Mouse (Mus musculus) adrenal gland, postnatal 36 days (tissue): Measurements from ENCODE around the gene Map10. TPM values are rescaled to one million over a fixed set of nuclear protein-coding genes. Genes with fewer than 3 reads are reported as not detected.

ENCODE experiments used
- DNase-seq, 2 experiments: peaks; one replicate each; pipeline ENCODE4 v3.0.0; 2021; ENCODE audit warnings: mixed read lengths in 1 of 2
- long read RNA-seq, 2 experiments: library from polyadenylated mRNA; stranded (forward); transcript quantifications; one replicate each; pipeline ENCODE4 v2.0.0; 2021; ENCODE audit warnings: borderline sequencing depth in 2 of 2
- total RNA-seq, 2 experiments: library from RNA; stranded (reverse); gene quantifications; 2 replicates each; pipeline ENCODE4 v1.2.3; 2021

Map10 gene
- total RNA-seq, result 1 to 10 TPM; 3.3 to 4.2 TPM
- long read RNA-seq, experiment 1, partial matches to known transcripts, result 0 of 2 reads
- long read RNA-seq, experiment 1, other reads (novel, unspliced or antisense), result 0 of 2 reads
- long read RNA-seq, experiment 2, partial matches to known transcripts, result 0 of 1 reads
- long read RNA-seq, experiment 2, other reads (novel, unspliced or antisense), result 0 of 1 reads

DNA sequence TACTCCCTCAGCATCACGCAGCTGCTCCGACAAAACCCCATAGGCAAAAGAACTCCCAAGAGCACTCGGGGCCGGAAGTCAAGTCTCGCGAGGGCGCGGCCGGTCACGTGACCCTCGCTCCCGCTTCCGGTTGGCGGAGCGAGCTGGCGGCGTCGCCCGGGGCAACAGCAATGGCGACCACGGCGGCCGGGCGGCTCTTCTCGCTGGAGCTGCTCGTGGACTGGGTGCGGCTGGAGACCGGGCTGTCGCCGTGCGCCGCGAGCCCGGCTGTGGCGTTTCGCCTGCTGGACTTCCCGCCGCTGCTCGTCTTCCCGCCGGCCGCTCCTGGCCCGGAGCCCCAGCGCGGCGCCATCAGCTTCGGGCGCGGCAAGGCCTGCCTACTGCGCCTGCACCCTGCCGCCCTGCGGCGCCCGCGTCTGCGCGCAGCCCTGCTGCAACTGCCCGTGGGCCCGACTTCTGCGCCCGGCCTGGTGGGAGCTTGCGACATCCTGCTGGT, at the start of gene Map10:
Gene Map10, plus strand, starts transcription at position 119 of the 496 bp plus-strand sequence.
- DNase-seq, result peak; percentile 82 to 90

DNA sequence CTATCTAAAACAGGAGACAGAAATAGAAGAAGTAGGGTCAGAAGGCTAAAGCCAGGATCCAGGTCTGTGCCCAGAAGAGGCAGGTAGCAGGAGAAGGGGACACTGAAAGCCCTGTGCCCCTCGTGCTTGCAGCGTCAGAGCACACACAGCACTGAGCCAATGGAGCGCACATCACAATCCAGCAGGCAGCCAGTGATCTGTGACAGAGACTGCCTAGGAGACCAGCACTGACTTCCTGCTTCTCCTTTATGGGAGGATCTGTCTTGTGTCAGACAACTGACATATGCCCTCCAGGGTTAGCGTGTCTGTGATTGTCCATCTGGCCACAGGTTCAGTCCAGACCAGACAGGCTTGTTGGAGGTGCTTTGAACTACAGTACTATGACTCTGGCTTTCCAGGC, 49.3 kb upstream of the Map10 start:
- no peak for DNase-seq

DNA sequence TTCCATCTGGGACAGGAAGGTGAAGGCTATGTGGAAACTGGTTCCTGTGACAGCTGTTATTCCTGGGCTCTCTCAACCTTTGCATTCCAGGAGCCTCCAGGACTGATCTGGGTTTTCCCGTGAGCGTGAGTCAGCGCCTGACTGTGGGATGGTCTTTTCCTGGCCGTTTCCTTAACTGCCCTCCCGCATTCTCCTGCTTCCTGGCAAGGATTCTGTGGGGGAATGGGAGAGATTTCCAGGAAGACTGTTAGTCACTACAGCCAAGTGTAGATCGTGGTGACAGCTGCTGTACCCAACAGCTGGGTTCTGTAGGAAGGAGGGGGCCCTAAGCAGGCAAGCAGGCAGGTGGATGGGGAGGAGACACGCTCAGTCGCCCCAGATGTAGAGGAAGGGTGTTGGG, 45.3 kb upstream of the Map10 start:
- no peak for DNase-seq

DNA sequence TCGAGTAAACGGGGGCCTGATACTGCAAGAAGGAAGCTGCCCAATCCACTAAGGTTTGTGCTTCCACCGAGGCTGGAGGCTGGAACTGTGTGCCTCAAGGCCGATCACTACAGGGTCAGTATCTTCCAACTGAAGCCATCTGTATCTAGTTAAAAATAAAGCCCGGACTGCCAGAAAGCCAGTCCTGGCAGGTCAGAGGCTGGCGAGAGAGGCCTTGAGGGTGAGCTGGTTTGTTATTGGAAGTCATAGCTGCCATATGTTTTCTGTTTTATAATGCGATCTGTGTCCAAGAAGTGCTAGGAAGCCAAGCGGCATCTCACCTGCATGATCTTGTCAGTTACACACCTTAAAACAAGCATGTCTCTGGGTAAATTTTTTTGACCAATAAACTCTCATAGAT, 43.2 kb upstream of the Map10 start:
- DNase-seq, result no peak

DNA sequence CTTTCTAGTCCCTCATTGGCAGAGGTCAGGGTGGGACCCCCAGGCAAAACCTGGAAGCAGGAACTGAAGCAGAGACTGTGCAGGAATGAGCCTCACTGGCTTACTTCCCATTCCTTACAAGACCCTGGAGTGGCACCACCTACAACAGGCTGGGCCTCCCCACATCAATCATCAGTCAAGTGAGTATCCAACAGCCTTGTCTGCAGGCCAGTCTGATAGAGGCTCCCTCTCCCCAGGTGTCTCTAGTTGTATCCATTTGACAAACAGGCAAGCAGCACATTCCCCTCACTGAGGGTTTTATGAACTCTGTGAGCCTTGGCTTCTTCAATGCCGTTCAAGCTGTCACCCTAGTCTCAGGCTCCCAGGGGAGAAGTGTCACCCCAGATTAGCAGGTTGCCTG, 40.8 kb upstream of the Map10 start:
- DNase-seq, result no peak

DNA sequence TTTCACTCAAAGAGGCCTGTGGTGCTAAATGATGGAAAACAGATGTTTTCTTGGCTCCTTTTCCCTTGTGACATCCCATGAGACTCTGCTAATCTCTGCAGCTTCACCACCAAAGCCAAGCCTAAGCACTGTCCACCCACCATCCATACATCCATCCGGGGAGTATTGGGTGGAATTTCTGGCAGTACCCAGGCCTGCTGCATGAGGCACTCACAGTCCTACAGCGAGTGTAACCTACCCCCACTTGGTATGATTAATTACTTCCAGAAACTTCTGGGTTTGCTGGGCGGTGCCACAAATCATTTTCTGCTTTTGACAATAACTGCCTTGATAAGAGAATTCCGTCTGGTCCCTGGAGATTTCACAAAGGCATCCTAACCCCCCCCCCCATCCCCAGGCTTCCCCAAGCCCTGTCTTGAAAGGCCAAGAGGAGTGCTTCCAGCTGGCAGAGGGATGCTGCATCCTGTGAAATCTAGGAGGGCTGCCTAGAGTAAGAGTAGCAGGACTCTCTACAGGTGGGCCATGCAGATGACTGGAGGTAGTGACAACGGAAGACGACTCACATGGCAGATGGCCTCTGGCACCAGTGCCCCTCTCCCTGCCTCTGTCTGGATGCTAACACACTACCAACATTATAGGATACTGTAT, 31.1 kb upstream of the Map10 start:
- no peak for DNase-seq

GRCm38 (mm10) chr8:125639631-125640030, 30.0 kb upstream of the Map10 start:
- DNase-seq, result peak in 1 of 2 experiments; percentile 18

- no peak for DNase-seq
These were observed 28.9 kb upstream of the Map10 start for GRCm38 (mm10) chr8:125640766-125641165.

DNA sequence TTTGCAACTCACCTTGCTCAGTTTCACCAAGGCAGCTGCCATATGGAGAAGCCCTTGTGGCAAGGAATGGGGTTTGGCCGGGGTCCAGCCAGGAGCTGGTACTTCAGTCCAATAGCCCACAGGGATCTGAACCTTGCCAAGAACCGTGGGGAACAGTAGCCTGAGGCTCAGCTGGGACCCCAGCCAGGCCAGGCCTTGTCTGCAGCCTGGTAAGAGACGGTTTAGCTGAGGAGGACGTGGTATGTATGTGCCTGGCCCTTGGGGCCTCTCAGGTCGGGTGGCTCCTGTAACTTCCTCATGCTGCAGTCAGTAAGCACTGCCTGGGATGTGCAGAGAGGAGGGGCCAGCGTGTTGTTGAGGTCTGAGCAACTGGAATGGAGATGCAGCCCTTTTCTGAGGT, 27.8 kb upstream of the Map10 start:
- DNase-seq, result peak in 1 of 2 experiments; percentile 45

- DNase-seq, result no peak
These were observed 23.7 kb upstream of the Map10 start for GRCm38 (mm10) chr8:125645757-125646478.

- DNase-seq, result no peak
These were observed 20.2 kb upstream of the Map10 start for GRCm38 (mm10) chr8:125649447-125649846.

DNA sequence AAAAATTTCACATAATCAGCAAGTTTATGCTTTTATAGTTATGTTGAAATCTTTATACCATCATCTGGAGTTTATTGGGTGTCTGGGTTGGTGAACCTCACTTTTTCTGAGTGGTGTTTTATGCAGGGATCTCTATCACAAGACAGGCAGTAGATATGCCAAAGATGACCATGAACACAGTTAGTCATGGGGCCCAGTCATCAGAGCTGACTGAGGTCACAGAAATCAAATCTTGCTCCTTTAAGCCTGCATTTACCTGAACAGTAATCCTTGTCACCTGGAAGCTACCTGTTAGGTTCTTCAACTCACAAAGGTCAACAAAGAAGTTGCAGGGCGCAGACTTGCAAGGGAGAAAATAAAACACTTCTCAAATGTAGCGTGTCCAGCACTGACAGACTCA, 14.8 kb upstream of the Map10 start:
- peak in 1 of 2 experiments; percentile 42 for DNase-seq

DNA sequence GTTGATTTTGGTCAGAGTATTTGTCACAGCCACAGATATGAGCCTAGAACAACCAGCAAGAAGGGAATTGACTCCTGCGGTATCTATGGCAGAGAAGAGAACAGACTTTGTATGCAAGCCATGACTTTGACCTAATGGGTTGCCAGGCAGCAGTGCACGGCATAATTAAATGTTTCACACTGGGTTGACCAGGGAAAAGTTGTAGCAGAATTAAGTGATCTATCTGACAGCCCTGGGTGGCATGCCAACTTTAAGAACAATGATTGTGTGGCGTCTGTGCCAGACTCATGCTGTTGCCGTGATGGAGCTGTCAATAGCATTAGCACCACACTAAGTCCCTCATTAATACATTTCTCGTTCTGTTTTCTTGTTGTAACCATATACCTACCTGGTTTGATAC, 11.1 kb upstream of the Map10 start:
- no peak for DNase-seq

- DNase-seq, result no peak
These were observed 10.7 kb upstream of the Map10 start for GRCm38 (mm10) chr8:125658926-125659325.

GRCm38 (mm10) chr8:125660397-125660796, 9.2 kb upstream of the Map10 start:
- DNase-seq, result no peak

GRCm38 (mm10) chr8:125661958-125662668, 7.5 kb upstream of the Map10 start:
- DNase-seq, result no peak

DNA sequence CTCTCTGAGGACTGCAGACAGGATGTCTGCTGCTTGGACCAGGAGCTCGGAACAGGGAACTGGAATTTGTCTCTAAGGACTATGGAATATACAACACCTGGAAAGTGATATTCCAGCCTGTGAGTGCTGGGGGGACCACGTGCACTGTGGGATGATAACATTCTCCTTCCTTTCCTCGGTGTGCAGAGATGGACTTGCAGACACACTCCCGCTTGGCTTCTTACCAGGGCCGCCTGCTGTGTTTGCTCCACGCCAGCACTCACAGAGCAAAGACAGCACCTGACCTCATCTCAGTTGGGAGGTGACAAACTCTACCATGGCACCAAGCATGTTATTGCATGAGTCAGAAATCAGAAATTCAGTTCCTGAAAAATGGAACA, 7.0 kb upstream of the Map10 start:
- DNase-seq, result no peak

- no peak for DNase-seq
These were observed 4.3 kb upstream of the Map10 start for GRCm38 (mm10) chr8:125665183-125665875.

DNA sequence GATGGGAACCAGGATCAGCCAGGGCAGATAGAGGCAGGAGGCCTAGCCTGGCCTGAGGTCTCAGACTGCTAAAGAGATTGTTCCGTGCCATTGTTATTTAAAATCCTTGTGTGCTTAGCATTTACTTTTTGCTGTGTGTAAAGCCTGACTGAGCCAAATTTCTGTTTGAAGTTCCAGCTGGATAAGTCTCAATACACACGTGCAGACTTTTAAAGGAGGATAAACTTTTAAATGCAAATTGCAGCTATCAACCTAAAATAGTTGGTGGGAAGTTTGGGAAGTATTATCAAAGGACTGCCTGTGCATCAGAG, 3.8 kb upstream of the Map10 start:
- DNase-seq, result no peak

DNA sequence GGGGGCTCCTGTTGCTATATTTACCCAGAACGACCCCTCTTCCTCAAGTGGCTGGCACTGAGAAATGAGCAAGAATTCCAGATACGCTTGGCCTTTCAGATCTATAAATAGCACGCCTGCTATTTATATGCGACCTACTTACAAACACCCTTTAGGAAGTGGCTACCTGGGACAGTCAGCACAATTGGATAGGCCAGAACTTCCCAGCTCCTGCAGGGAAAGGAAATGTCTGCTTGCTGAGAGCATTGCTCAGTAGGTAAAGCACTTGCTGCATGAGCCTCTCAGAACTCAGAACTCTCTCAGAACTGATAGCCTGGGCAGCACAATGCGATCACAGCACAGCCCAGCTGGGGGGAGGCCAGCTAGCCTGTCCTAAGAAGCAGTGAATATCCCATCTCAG, 3.4 kb upstream of the Map10 start:
- DNase-seq, result no peak

DNA sequence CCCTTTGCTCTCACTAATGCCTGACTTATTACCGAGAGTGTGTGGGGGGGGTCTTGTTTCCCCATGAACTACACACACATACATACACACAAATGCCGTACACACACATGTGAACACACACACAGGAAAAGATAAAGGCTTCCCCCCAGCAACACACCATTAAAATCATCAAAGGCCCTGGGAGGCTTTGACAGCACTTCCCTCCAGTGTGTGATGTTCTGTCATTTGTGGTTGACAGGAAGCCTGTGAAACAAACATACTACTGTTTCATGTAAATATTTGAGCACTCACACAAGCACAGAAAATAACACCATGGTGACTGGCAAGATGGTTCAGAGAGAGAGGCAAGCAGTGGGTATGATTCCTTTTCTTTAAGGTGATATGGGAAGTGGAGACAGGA, 2.4 kb upstream of the Map10 start:
- DNase-seq, result no peak

GRCm38 (mm10) chr8:125669159-125669699, 389 bp upstream of the Map10 start:
- no peak for DNase-seq
